Mouse (Mus musculus) gastrocnemius, adult 2 months (tissue): Measurements from ENCODE around the gene Camk2n1. TPM values are rescaled to one million over a fixed set of nuclear protein-coding genes. Genes with fewer than 3 reads are reported as not detected.
A peak's percentile ranks its signal among the peaks of the same experiment; 100 is the strongest.
"Not testable (repeated sequence)": the region's sequence is repeated elsewhere in the genome, so short reads cannot be mapped to it uniquely, and the experiment has no call there.

Experiments used
- DNase-seq: peaks from one replicate; pipeline ENCODE4 v3.0.0; 2022
- H3K27ac ChIP-seq: fragments of 200-600 bp; 2 replicates; pipeline ENCODE4 v1.8.1; 2022; ENCODE audit warnings: mild to moderate bottlenecking
- H3K4me3 ChIP-seq: fragments of 200-600 bp; 2 replicates; pipeline ENCODE4 v1.8.1; 2022; ENCODE audit warnings: mild to moderate bottlenecking, moderate library complexity
- CTCF ChIP-seq: fragments of 200-600 bp; IDR thresholded peaks from 2 replicates; pipeline ENCODE4 v1.8.1; 2022; ENCODE audit warnings: antibody characterized with exemption, mild to moderate bottlenecking, moderate library complexity
- intact Hi-C: fragments of 180-260 bp; cut with DNase I; formaldehyde crosslinking; loops from one replicate; pipeline ENCODE4 v1.15.1; 2025
- long read RNA-seq, 2 experiments: library from polyadenylated mRNA; stranded (forward); transcript quantifications; one replicate each; pipeline ENCODE4 v2.0.0; 2021
- total RNA-seq, 2 experiments: library from RNA; stranded (reverse); gene quantifications; 2 replicates each; pipeline ENCODE4 v1.2.3; 2021

Camk2n1 gene
- total RNA-seq, result 1 to 10 TPM; 5.8 to 7.0 TPM
- long read RNA-seq, experiment 1, full-length matches to known transcripts, result 6 of 8 reads
- long read RNA-seq, experiment 1, partial matches to known transcripts, result 0 of 8 reads
- long read RNA-seq, experiment 1, other reads (novel, unspliced or antisense), result 2 of 8 reads
- long read RNA-seq, experiment 2, full-length matches to known transcripts, result 6 of 6 reads
- long read RNA-seq, experiment 2, partial matches to known transcripts, result 0 of 6 reads
- long read RNA-seq, experiment 2, other reads (novel, unspliced or antisense), result 0 of 6 reads

DNA sequence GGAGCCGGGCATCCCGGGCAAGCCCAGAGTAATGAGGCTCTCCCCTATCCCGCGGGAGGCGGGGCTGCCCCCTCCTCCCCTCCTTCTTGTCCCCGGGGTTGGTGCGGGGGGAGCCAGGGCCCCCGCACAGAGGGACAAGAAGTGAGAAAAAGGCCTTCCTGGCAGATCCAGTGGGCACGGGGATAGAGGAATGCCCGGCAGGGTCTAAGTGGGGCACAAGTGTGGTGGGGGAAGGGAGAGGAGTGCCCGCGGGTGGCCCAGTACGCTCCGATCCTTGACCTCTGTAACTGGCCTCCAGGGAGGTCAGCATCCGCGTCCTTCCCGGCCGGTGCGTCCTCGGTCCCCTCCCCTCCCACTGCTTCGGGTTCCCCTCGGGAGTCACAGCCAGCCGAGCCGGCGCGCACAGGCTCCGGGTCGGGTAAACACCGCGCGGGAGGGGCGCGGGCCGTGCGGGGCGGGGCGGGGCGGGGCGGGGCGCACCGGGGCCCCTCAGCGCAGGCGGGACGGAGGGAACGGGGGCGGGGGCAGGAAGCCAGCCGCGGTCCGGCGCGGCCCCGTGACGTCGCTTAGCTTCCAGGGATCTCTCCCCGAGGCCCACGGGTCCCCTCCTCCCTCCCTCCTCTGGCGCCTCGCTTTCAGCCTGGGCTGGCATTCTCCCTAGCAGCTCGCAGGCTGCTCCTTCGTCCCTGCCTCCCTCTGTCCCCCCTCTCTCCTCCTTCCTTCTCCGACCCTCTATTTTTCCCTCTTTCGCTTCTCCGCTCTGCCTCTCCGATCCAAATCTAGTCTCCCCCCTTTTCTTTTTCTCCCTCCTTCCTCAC, at the start of gene Camk2n1:
Gene Camk2n1, plus strand, starts transcription at position 562 of the 818 bp plus-strand sequence.
- DNase-seq, result peak; percentile 90
- TF ChIP-seq CTCF, result no peak
- Histone ChIP-seq H3K27ac (peak within 1 kb of the TSS; percentile 93), H3K4me3 (peak within 1 kb of the TSS; percentile 89)
- intact Hi-C loops, result loop anchor here (2.0 kb wide), 1 partner anchor 103 kb away; no protein-coding TSS in a partner anchor

DNA sequence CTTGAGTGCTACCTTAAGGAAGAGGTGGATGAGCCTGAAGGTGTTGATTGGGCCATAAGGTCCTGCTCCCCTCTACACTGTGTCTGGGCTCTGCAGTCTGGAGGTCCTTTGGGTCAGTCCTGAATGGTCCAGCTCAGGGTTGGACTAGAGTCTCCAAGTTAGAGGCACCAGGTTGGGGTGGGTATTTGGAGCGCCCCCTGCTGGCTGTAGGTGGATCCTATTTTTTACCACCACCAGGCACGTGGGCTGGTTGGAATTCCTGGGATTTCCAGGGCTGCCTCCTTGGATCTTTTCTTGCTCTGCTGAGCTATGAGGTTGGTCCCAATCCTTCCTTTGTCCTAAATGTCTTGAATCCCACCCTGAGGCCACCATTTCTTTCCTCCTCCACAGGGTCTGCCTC, 49.3 kb upstream of the Camk2n1 start:
- Histone ChIP-seq H3K27ac (no peak overlapping the region), H3K4me3 (no peak overlapping the region)
- intact Hi-C loops, result no loop called here
- peak; percentile 88 for TF ChIP-seq CTCF
- DNase-seq, result peak; percentile 69

DNA sequence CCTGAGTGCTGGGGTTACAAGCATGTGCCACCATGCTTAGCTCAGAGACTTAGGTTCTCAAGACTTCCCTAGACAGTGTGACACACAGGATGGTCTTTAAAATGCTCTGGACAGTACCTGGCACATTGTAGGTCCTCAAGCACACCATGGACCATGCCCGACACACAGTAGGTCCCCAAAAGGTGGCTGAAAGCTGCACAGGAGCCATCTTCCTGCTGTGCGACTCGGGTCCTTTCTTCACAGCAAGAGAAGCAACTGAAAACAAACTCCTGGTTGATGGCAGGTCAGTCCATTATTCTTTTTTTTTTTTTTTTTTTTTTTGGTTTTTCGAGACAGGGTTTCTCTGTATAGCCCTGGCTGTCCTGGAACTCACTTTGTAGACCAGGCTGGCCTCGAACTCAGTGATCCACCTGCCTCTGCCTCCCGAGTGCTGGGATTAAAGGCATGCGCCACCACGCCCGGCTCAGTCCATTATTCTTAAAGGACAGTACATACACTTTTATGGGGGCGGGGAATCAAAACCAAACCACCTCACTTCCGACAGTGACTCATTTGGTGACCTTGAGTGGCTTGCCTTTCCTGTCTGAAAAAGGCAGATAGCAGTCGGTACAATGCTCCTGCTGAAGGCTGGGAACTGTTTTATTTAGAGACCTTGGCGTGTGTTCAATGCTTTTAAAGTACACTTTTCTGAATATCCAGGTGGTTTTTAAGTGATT, 46.5 kb upstream of the Camk2n1 start:
- Histone ChIP-seq H3K27ac (no peak overlapping the region), H3K4me3 (no peak overlapping the region)
- TF ChIP-seq CTCF, result no peak
- no peak for DNase-seq
- intact Hi-C loops, result no loop called here

DNA sequence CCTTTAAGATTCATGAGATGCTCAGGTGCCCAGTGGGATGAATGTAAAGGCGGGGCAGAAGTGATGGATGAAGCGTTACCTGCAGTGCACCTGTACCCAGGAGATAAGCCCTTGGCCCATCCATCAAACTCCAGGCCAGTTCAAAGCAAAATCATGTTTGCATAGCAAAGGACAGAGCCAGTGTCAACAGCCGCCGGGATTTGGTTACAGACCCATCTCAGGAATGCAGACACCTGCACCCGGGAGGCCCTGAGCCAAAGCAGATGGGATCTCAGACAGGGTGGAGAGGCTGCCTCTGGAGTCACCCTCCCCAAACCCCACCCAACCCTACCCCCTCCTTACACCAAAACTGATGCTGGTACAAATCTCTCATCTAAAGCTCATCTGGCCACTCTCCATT, 43.1 kb upstream of the Camk2n1 start:
- TF ChIP-seq CTCF, result no peak
- DNase-seq, result no peak
- intact Hi-C loops, result no loop called here
- H3K27ac ChIP-seq, result no peak overlapping the region
- H3K4me3 ChIP-seq, result no peak overlapping the region

DNA sequence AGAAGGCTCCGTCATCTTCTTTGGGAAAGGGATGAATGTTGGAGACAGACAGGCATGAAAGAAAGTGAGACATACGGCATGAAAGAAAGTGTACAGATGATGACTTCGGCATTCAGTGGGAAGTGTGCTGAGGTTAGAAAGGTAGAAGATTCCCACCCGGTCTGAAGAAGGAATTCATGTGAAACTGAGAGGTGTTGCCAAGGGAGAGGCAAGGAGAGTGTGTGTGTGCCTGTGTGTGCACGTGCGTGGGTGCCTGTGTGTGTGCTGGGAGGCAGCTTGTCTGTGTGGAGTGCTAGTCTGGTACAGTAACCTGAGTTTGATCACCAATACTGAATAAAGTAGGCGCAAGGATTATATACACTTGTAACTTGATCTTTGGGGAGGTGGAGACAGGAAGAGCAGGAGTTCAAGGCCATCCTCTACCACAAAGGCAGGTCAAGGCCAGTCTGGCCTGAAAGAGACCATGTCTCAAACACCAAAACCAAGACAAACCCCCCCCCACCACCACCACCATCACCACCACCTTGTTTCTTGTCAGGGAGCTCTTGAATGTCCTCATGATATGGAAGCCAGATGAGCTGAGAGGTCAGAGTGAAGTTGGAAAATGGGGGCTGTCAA, 42.5 kb upstream of the Camk2n1 start:
- DNase-seq, result no peak
- TF ChIP-seq CTCF, result no peak
- Histone ChIP-seq H3K27ac (no peak overlapping the region), H3K4me3 (no peak overlapping the region)
- intact Hi-C loops, result no loop called here

DNA sequence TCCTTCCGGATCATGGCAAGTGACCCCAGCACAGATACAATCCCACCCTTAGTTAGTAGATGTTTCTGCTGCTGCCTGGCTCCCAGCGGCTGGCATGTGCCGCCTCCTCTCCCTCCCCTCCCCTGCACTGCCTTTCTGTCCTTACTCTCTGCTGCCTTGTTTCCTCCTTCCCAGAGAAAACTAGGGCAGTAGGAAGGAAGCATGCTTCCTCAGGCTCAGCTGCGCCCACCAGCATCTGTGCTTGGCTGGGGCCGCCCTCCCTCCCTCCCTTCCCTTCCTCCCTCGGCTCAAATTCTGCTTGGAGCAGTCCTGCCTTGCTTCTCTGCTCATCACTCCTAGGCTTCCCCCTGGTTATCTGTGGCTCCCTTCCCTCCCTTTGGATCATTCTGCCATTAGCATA, 39.4 kb upstream of the Camk2n1 start:
- Histone ChIP-seq H3K27ac (0 out of 2 replicates have a peak overlapping the region, but pooled peaks have one; percentile 35), H3K4me3 (peak overlapping the region; percentile 8; the same call in 1 of the 2 replicates)
- intact Hi-C loops, result no loop called here
- DNase-seq, result no peak
- no peak for TF ChIP-seq CTCF

DNA sequence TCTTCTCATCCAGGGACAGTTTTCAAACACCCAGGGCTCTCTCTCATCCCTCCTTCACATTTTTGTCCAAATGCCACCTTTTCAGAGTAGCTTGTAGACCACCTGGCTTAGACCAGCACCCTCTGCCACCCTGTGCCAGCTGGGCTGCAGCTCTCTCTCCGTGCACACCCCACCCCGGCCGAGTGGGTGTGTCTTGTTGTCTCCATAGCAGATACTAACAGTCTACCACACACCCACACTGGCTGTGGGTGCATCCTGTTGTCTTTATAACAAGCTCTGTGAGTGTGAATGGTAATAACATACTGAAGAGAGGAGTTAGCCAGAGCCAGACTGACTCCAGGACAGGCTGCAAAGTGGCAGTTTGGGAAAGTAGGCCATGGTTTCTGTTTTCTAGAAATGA, 38.1 kb upstream of the Camk2n1 start:
- no peak for DNase-seq
- TF ChIP-seq CTCF, result no peak
- Histone ChIP-seq H3K4me3 (no peak overlapping the region), H3K27ac (no peak overlapping the region; the same call in 1 of the 2 replicates)
- intact Hi-C loops, result no loop called here

DNA sequence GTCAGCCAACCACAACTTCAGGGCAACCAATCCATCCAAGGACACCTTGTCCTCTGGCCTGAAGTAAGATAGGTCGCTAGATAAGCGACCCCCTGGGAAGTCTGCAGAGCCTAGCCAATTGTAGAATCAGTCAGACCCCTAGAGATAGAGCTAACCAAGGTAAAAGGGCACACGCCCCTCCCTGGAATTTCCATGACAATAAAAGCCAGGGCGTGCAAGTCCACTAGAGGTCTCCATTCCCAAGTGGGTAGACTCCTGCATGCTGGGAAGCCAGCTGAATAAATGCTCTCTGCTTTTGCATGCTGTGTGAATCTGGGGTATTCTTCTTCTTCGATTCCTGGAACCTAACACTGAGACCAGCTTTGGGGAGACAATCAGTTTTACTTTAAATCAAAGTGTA, 37.7 kb upstream of the Camk2n1 start:
- intact Hi-C loops, result no loop called here
- no peak for DNase-seq
- no peak for TF ChIP-seq CTCF
- H3K27ac ChIP-seq, result no peak overlapping the region
- no peak overlapping the region for H3K4me3 ChIP-seq

DNA sequence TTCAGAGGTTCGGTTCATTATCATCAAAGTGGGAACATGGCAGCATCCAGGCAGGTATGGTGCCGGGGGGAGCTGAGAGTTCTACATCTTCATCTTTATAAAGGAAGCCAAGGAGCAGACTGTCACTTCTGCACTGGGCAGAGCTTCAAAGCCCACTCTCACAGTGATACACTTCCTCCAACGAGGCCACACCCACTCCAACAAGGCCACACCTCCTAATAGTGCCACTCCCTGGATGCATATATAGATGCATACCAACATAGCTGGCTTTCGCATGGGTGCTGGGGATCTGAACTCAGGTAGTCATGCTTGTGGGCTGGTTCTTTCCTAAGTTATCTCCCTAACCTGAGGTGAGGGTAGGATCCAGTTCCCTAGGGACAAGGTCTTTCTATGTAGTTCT, 36.2 kb upstream of the Camk2n1 start:
- no peak for TF ChIP-seq CTCF
- Histone ChIP-seq H3K27ac (no peak overlapping the region), H3K4me3 (no peak overlapping the region)
- DNase-seq, result no peak
- intact Hi-C loops, result no loop called here

DNA sequence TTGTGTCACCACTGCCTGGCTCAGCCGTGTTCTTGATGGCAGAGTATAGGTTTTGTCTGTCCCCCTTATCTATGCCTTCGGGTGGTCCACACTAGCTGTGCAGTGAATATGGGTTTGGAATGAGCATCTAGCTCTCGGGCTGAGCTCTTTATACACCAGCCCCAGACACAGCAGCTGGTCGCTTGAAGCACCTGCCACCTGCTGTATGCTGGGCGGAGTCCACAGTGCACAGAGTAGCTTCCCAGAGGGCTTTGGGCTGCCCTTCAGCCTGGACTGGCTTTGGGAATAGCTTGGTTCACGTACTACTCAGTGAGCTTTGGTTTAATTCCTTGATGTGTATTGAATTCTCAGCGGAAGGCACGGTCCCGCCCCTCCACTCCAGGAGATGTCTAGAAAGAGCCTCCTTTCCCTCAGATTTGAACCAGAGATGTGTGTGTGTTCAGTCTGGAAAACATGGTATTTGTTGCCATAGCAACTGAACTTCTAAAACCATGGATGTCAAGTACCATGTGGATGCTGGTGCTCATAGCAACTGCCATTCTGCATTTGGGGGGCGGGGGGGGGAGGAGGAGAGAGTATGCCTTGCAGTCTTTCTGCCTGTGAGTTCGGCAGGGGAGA, 35.7 kb upstream of the Camk2n1 start:
- TF ChIP-seq CTCF, result no peak
- Histone ChIP-seq H3K4me3 (no peak overlapping the region), H3K27ac (no peak overlapping the region)
- no peak for DNase-seq
- intact Hi-C loops, result no loop called here

DNA sequence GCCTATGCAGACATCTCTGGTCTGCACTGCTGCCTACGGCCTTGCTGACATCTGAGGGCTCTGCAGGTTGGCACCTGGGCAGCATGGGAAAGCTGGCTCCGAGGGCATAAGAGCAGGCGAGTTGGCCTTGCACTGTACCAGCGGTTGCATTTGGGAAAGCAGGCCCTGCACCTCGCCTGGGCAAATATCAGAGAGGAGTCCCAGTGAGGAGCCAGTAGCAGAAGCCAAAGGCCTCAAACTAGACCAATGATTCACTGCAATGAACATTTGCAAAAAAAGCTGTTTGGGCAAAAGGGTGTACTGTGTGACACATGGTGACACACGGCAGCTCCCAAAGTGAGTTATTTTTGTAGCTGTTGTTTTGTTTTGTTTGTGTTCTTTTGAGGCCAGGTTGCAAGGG, 29.1 kb upstream of the Camk2n1 start:
- H3K4me3 ChIP-seq, result no peak overlapping the region
- intact Hi-C loops, result loop anchor here (5.0 kb wide), 1 partner anchor 48 kb away; no protein-coding TSS in a partner anchor
- no peak overlapping the region for H3K27ac ChIP-seq
- no peak for DNase-seq
- no peak for TF ChIP-seq CTCF

DNA sequence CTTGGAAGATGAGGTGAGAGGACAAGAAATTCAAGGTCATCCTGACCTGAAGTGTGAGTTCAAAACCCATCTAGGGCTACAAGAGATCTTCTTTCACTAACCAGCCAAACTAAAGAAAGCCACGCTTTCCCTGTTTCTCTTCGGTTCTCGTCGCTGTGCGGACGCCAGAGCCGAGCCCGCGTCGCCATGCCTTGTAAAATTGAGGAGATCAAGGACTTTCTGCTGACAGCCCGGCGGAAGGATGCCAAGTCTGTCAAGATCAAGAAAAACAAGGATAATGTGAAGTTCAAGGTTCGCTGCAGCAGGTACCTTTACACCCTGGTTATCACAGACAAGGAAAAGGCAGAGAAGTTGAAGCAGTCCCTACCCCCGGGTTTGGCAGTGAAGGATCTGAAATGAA, 28.5 kb upstream of the Camk2n1 start:
- not testable (repeated sequence) for DNase-seq, H3K4me3 ChIP-seq, H3K27ac ChIP-seq
- intact Hi-C loops, result loop anchor here (2.0 to 5.0 kb wide), 2 partner anchors 48 to 107 kb away; no protein-coding TSS in a partner anchor
